Mouse (Mus musculus): ENCODE results near the gene Stard5. TPM values are rescaled to one million over a fixed set of nuclear protein-coding genes. Genes with fewer than 3 reads are reported as not detected.

Gene Stard5
- total RNA-seq, 2 experiments from 2014 or later: 6.8 to 7.4 TPM

- TF ChIP-seq CTCF (IDR thresholded peaks at IDR 0.05): peak; percentile 77
- peak in 1 of 2 experiments; percentile 22 for DNase-seq (ENCODE audit: extremely low spot score in 1 of 2, low spot score in 2 of 2)
- intact Hi-C loops (cut with DNase I): loop anchor here (1.0 to 10.0 kb wide), 2 partner anchors 107 to 961 kb away; no protein-coding TSS in a partner anchor
- no peak overlapping the region for H3K27ac ChIP-seq
- H3K4me3 ChIP-seq: no peak overlapping the region
These were observed 43.9 kb downstream of the Stard5 start for GRCm38 (mm10) chr7:83675545-83676254.

DNA sequence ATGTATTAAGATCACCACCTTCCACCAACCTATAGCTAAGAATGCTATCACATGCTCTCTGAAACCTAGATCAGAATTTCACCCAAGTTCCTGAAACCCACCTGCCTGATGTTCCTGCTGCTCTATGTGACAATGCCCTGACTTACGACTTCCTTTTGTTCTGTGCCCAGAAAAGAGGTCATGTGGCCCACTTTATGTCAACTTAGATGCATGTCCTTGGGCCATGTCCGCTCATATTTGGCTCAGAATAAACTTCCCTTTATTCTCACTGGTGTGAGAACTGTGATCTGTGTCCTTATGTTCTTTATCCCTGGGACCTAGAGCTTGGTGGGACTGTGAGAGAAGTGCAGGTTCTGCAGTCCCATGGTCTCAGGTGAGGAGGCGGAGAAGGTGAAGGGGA lies 45.5 kb downstream of the Stard5 start:
- intact Hi-C loops (cut with DNase I): loop anchor here (10.0 kb wide), 1 partner anchor 962 kb away; no protein-coding TSS in a partner anchor
- H3K27ac ChIP-seq: no peak overlapping the region
- no peak for TF ChIP-seq CTCF (IDR thresholded peaks at IDR 0.05)
- no peak overlapping the region for H3K4me3 ChIP-seq
- DNase-seq (ENCODE audit: extremely low spot score in 1 of 2, low spot score in 2 of 2): no peak

- no peak overlapping the region for H3K4me3 ChIP-seq
- intact Hi-C loops (cut with DNase I): loop anchor here (10.0 kb wide), 1 partner anchor 964 kb away; no protein-coding TSS in a partner anchor
- H3K27ac ChIP-seq: no peak overlapping the region
- TF ChIP-seq CTCF (IDR thresholded peaks at IDR 0.05): no peak
- no peak for DNase-seq (ENCODE audit: extremely low spot score in 1 of 2, low spot score in 2 of 2)
These were observed 46.7 kb downstream of the Stard5 start for GRCm38 (mm10) chr7:83678506-83678905.

DNA sequence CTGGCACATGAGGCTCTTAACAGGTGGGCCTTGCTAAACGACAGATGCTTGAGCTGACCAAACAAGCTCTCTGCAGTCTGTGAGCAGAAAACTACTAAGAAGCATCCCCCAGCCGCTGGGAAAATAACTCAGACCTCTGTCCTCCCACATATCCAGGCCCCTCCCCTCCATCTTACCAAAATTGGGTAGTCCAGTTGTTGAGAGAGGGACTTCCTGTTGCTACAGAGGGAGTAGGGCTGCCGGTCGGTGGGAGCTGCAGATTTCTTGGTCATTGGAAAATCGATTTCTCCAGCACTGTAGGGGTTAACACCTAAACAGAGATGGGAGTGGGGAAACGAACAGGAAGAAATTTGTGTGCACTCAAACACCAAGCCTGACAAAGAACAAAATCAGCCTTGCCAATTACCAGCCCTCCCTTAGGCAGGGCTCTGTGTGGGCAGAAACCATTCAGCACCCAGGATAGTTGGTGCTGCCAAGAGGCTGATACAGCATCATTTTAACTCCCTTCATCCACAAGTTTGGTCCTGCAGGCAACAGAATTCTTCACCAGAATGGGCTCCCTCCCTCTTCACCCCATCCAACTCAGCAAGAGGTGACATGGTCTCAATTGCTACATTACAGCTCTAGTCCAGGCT lies 51.0 kb downstream of the Stard5 start:
- H3K27ac ChIP-seq: no peak overlapping the region
- intact Hi-C loops (cut with DNase I): no loop called here
- no peak for DNase-seq (ENCODE audit: extremely low spot score in 1 of 2, low spot score in 2 of 2)
- H3K4me3 ChIP-seq: no peak overlapping the region
- TF ChIP-seq CTCF (IDR thresholded peaks at IDR 0.05): no peak

DNA sequence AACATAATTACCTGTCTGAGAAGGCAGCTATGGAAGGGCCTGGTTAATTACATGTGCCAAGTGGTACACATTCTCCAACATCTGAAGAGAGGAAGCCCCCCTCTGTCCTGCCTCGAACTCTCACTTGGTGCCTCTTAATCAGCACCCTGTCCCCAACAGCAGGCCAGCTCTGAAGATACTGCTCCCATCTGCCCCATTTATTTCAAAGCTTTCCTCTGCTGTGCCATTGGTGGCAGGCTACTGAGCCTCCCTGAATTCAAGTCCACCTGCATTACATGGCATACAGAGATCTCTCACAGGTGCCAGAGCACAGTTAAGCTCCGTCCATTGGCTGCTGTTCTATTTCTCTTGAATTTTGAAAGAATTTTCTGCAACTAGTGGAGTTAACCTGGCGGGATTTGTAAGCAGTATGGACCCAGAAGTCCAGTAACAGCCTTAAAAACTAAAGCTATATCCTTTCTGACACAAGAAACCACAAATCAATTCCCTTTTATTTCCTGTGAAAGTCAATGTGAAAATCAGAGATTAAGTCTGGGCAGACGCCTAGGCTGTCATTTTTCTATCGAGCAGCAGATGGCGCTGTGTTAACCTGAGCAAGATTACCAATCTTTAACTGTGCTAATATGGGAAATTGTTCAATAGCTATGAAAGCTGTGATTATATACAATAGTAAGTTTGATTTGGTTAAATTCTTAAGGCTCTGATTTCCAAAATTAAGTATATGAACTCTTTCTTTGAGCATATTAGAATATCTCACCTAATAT lies 63.9 kb downstream of the Stard5 start:
- intact Hi-C loops (cut with DNase I): loop anchor here (5.0 kb wide), 2 partner anchors 82 to 107 kb away; no protein-coding TSS in a partner anchor
- DNase-seq (ENCODE audit: extremely low spot score in 1 of 2, low spot score in 2 of 2): peak in 1 of 2 experiments; percentile 26

DNA sequence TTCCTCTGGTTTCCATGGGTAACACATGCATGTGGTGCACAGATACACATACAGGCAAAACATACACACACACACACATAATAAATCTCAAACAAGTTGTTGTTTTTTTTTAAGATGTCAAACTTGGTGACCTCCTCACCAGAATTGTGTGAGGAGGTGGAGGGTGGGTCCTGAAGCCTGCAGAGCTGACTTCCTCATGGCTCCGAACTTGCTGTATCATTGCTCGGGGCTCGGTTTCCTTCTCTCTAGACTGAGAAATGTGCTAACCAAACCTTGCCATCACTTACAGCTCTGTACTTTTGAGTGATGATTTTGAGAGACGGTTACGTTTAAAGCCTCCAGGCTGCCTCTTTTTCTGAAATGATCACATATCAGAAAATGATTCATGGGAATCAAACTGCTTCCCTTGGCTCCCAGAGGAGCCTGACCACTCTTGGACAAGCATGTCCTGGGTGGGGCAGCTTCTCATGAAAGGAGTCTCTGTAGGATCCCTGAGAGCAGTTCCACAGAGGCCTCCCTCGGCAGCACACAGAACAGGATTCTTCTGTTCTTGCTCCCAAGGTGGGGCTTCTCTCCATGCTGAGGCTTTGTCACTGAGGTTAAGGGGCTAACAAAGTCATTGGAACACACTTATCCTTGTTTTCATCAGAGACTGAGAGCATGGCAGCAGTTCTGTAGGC lies 67.4 kb downstream of the Stard5 start:
- no peak for DNase-seq (ENCODE audit: extremely low spot score in 1 of 2, low spot score in 2 of 2)
- no peak overlapping the region for H3K27ac ChIP-seq
- H3K4me3 ChIP-seq: no peak overlapping the region
- intact Hi-C loops (cut with DNase I): loop anchor here (5.0 kb wide), 2 partner anchors 78 to 103 kb away; no protein-coding TSS in a partner anchor
- no peak for TF ChIP-seq CTCF (IDR thresholded peaks at IDR 0.05)

More for the DNA sequence above, 63.9 kb downstream of the Stard5 start:
- TF ChIP-seq CTCF (IDR thresholded peaks at IDR 0.05): peak; percentile 76
- no peak overlapping the region for H3K4me3 ChIP-seq
- no peak overlapping the region for H3K27ac ChIP-seq

Other genes starting within 250 kb of the Stard5 start
- gene Tmc3, start 47.0 kb upstream of the Stard5 start, total RNA-seq (2021): under 1 TPM; 0.29 to 0.40 TPM
- gene Il16, start 113.8 kb downstream of the Stard5 start, total RNA-seq (2021): 1 to 10 TPM; 2.2 to 2.4 TPM
- under 1 TPM in 1 of 2 experiments, not detected in 1; 0.94 TPM for gene Cfap161, start 162.9 kb downstream of the Stard5 start, total RNA-seq (2021)

All from left cerebral cortex, adult 2 months (tissue).